Comparison of ENCODE assay signal across 9 mouse cellular contexts in genomic region chr11:51809632-51810224, GRCm38 (mm10). TPM values are rescaled to one million over a fixed set of nuclear protein-coding genes. Genes with fewer than 3 reads are reported as not detected.
DNase-seq lines count a peak whose midpoint lies in the region; ATAC-seq lines count a peak whose summit lies in the region.
"Had no signal": no experiment of that assay in that cellular context is flagged by ENCODE, and none has a peak within 500 bp of the region (broad histone marks: within the 10 kb centered on the region; RNA-seq: fewer than 3 reads in every experiment).

No protein-coding gene starts in this region.

- no peak overlapping the region for H3K4me2 ChIP-seq in forebrain, embryonic 16.5 days (ENCODE audit: low read length)
- H3K4me2 ChIP-seq in forebrain, embryonic 15.5 days (replicated peaks) = no peak overlapping the region
- H3K4me2 ChIP-seq in midbrain, embryonic 14.5 days (ENCODE audit: low read length) = no peak overlapping the region
- H3K4me2 ChIP-seq in midbrain, embryonic 13.5 days (replicated peaks) = no peak overlapping the region
- H3K4me2 ChIP-seq: midbrain, embryonic 12.5 days had no signal

- no peak overlapping the region for H3K27ac ChIP-seq in forebrain, embryonic 16.5 days (ENCODE audit: low read length)
- no peak overlapping the region for H3K27ac ChIP-seq in forebrain, embryonic 15.5 days (replicated peaks)
- H3K27ac ChIP-seq in midbrain, embryonic 14.5 days (replicated peaks; ENCODE audit: low read depth, low read length) = no peak overlapping the region
- H3K27ac ChIP-seq in midbrain, embryonic 13.5 days = no peak overlapping the region
- H3K27ac ChIP-seq: midbrain, embryonic 12.5 days had no signal

- 0 out of 2 replicates have a peak, but pooled peaks have one; percentile 35 for ATAC-seq in forebrain, embryonic 16.5 days
- ATAC-seq in forebrain, embryonic 15.5 days (replicated peaks) = no peak
- no peak for ATAC-seq in midbrain, embryonic 14.5 days (ENCODE audit: low FRiP score, low TSS enrichment)
- ATAC-seq in midbrain, embryonic 13.5 days = no peak
- peak; percentile 42; the same call in 1 of the 2 replicates for ATAC-seq in monocyte, adult 5-6 weeks (replicated peaks; ENCODE audit: insufficient number of reproducible peaks, low FRiP score, low TSS enrichment, poor library complexity, severe bottlenecking)
- no peak for ATAC-seq in activated CD4-positive, CD25-positive, alpha-beta regulatory T cell, adult 4 months

- H3K9ac ChIP-seq in forebrain, embryonic 16.5 days (replicated peaks; ENCODE audit: low read depth, low read length) = no peak overlapping the region
- H3K9ac ChIP-seq in forebrain, embryonic 15.5 days (replicated peaks) = no peak overlapping the region
- no peak overlapping the region for H3K9ac ChIP-seq in midbrain, embryonic 14.5 days (replicated peaks; ENCODE audit: low read length)
- H3K9ac ChIP-seq in midbrain, embryonic 13.5 days (replicated peaks) = no peak overlapping the region
- H3K9ac ChIP-seq: midbrain, embryonic 12.5 days had no signal

- H3K27me3 ChIP-seq in forebrain, embryonic 16.5 days (replicated peaks; ENCODE audit: control insufficient read depth, insufficient read depth, low read length) = no peaks in the 10 kb centered on the region
- H3K27me3 ChIP-seq in forebrain, embryonic 15.5 days = no peaks in the 10 kb centered on the region
- H3K27me3 ChIP-seq in midbrain, embryonic 14.5 days (ENCODE audit: control insufficient read depth, insufficient read depth, low read length) = no peaks in the 10 kb centered on the region
- H3K27me3 ChIP-seq in midbrain, embryonic 13.5 days = no peaks in the 10 kb centered on the region

- WGBS in forebrain, embryonic 16.5 days = 56% methylated on average over 6 of the region's 6 CpGs
- 66% methylated on average over 6 of the region's 6 CpGs for WGBS in forebrain, embryonic 15.5 days
- WGBS in midbrain, embryonic 14.5 days = 61% methylated on average over 6 of the region's 6 CpGs
- 62% methylated on average over 6 of the region's 6 CpGs for WGBS in midbrain, embryonic 13.5 days

- DNase-seq in midbrain, embryonic 14.5 days = peak; percentile 71
- DNase-seq in forelimb bud, embryonic 11.5 days (ENCODE audit: low read depth, low spot score) = peak; percentile 21
- DNase-seq in gastrocnemius, postnatal 10 days = no peak

- no peaks in the 10 kb centered on the region for H3K36me3 ChIP-seq in forebrain, embryonic 16.5 days (ENCODE audit: control insufficient read depth, insufficient read depth)
- H3K36me3 ChIP-seq in forebrain, embryonic 15.5 days = no peaks in the 10 kb centered on the region
- no peaks in the 10 kb centered on the region for H3K36me3 ChIP-seq in midbrain, embryonic 14.5 days (ENCODE audit: control insufficient read depth, insufficient read depth, low read length)
- no peaks in the 10 kb centered on the region for H3K36me3 ChIP-seq in midbrain, embryonic 13.5 days
- H3K36me3 ChIP-seq: midbrain, embryonic 12.5 days had no signal

- peaks cover 4% of the 10 kb centered on the region for H3K4me1 ChIP-seq in forebrain, embryonic 16.5 days (replicated peaks; ENCODE audit: control insufficient read depth, insufficient read depth, low read length)
- H3K4me1 ChIP-seq in forebrain, embryonic 15.5 days = peaks cover 3% of the 10 kb centered on the region; the same call in 1 of the 2 replicates
- peaks cover 5% of the 10 kb centered on the region for H3K4me1 ChIP-seq in midbrain, embryonic 14.5 days (ENCODE audit: control insufficient read depth, insufficient read depth, low read length)
- H3K4me1 ChIP-seq in midbrain, embryonic 13.5 days (replicated peaks) = peaks cover 5% of the 10 kb centered on the region

- no peaks in the 10 kb centered on the region for H3K9me3 ChIP-seq in forebrain, embryonic 16.5 days (ENCODE audit: control insufficient read depth, low read length)
- no peaks in the 10 kb centered on the region for H3K9me3 ChIP-seq in forebrain, embryonic 15.5 days
- no peaks in the 10 kb centered on the region for H3K9me3 ChIP-seq in midbrain, embryonic 14.5 days (ENCODE audit: control insufficient read depth, low read length)
- no peaks in the 10 kb centered on the region for H3K9me3 ChIP-seq in midbrain, embryonic 13.5 days
- H3K9me3 ChIP-seq: midbrain, embryonic 12.5 days had no signal

- no peak overlapping the region for H3K4me3 ChIP-seq in forebrain, embryonic 16.5 days (replicated peaks; ENCODE audit: low read length)
- H3K4me3 ChIP-seq in forebrain, embryonic 15.5 days = no peak overlapping the region
- H3K4me3 ChIP-seq in midbrain, embryonic 14.5 days (replicated peaks; ENCODE audit: low read depth, low read length) = no peak overlapping the region
- no peak overlapping the region for H3K4me3 ChIP-seq in midbrain, embryonic 13.5 days (replicated peaks)
- H3K4me3 ChIP-seq: midbrain, embryonic 12.5 days had no signal

RNA-seq across cellular contexts. Expression of gene Sar1b, which starts 46.2 kb away (rescaled TPM):
- polyA plus RNA-seq in forebrain, embryonic 16.5 days (2015; fragmentation: Nextera tagmentation; extraction: Ambion mirVana) = 158 and 160 TPM in 2 replicates
- polyA plus RNA-seq in forebrain, embryonic 15.5 days (2015; fragmentation: Nextera tagmentation; extraction: Ambion mirVana) = 145 and 151 TPM in 2 replicates
- polyA plus RNA-seq in midbrain, embryonic 14.5 days (2014; fragmentation: Nextera tagmentation; extraction: Ambion mirVana) = 188 and 211 TPM in 2 replicates
- polyA plus RNA-seq in midbrain, embryonic 13.5 days (2015; fragmentation: Nextera tagmentation; extraction: Ambion mirVana) = 150 and 167 TPM in 2 replicates
- 42.1 to 64.1 TPM (median 44.8 TPM) in 3 replicates for total RNA-seq in monocyte, adult 5-6 weeks (2017)
- 100 to 1,000 TPM; 152 to 155 TPM for polyA plus RNA-seq in activated CD4-positive, CD25-positive, alpha-beta regulatory T cell, adult 4 months (2017; shearing (Covaris generic))
- total RNA-seq in gastrocnemius, postnatal 10 days (2021) = 100 to 1,000 TPM; 119 to 133 TPM

RNA-seq across cellular contexts. Expression of gene Sec24a, which starts 46.3 kb away (rescaled TPM):
- polyA plus RNA-seq in forebrain, embryonic 16.5 days (2015; fragmentation: Nextera tagmentation; extraction: Ambion mirVana) = 11.8 and 14.6 TPM in 2 replicates
- polyA plus RNA-seq in forebrain, embryonic 15.5 days (2015; fragmentation: Nextera tagmentation; extraction: Ambion mirVana) = 10.7 and 10.9 TPM in 2 replicates
- 15.0 and 16.9 TPM in 2 replicates for polyA plus RNA-seq in midbrain, embryonic 14.5 days (2014; fragmentation: Nextera tagmentation; extraction: Ambion mirVana)
- 13.8 and 14.9 TPM in 2 replicates for polyA plus RNA-seq in midbrain, embryonic 13.5 days (2015; fragmentation: Nextera tagmentation; extraction: Ambion mirVana)
- total RNA-seq in monocyte, adult 5-6 weeks (2017) = 7.2 to 16.2 TPM (median 9.8 TPM) in 3 replicates
- 10 to 100 TPM; 20.9 to 28.3 TPM for polyA plus RNA-seq in activated CD4-positive, CD25-positive, alpha-beta regulatory T cell, adult 4 months (2017; shearing (Covaris generic))
- 10 to 100 TPM; 21.7 to 24.0 TPM for total RNA-seq in gastrocnemius, postnatal 10 days (2021)

RNA-seq across cellular contexts. Expression of gene Jade2, which starts 47.7 kb away (rescaled TPM):
- polyA plus RNA-seq in forebrain, embryonic 16.5 days (2015; fragmentation: Nextera tagmentation; extraction: Ambion mirVana) = 0.47 and 0.70 TPM in 2 replicates
- 0.45 and 0.47 TPM in 2 replicates for polyA plus RNA-seq in forebrain, embryonic 15.5 days (2015; fragmentation: Nextera tagmentation; extraction: Ambion mirVana)
- polyA plus RNA-seq in midbrain, embryonic 14.5 days (2014; fragmentation: Nextera tagmentation; extraction: Ambion mirVana) = 0.28 and 0.30 TPM in 2 replicates
- polyA plus RNA-seq in midbrain, embryonic 13.5 days (2015; fragmentation: Nextera tagmentation; extraction: Ambion mirVana) = 0.31 and 0.32 TPM in 2 replicates
- total RNA-seq in monocyte, adult 5-6 weeks (2017) = 33.1 to 54.1 TPM (median 36.5 TPM) in 3 replicates
- polyA plus RNA-seq in activated CD4-positive, CD25-positive, alpha-beta regulatory T cell, adult 4 months (2017; shearing (Covaris generic)) = 10 to 100 TPM; 13.5 to 17.6 TPM
- total RNA-seq in gastrocnemius, postnatal 10 days (2021) = 1 to 10 TPM; 2.3 to 2.6 TPM

Comparison
In these comparisons a context has a peak if more than half of its experiments do, and no peak if none do; other contexts are left out.
1. ATAC-seq: peak in forebrain, embryonic 16.5 days (single experiment) and monocyte, adult 5-6 weeks (single experiment); none in forebrain, embryonic 15.5 days (single experiment), midbrain, embryonic 14.5 days (single experiment), midbrain, embryonic 13.5 days (single experiment) and activated CD4-positive, CD25-positive, alpha-beta regulatory T cell, adult 4 months (single experiment).